In genomic region chr13:31196546-31196945, GRCm38 (mm10) we compare ENCODE assay signal across 17 mouse cellular contexts.
"Had no signal": no experiment of that assay in that cellular context is flagged by ENCODE, and none has a peak within 500 bp of the region (broad histone marks: within the 10 kb centered on the region; RNA-seq: fewer than 3 reads in every experiment).

No protein-coding gene starts in this region.

- H3K27me3 ChIP-seq: neural tube, embryonic 12.5 days; neural tube, embryonic 13.5 days; neural tube, embryonic 15.5 days; stomach, embryonic 15.5 days had no signal

- DNase-seq: retina, postnatal 1 day; right cerebral cortex, adult 18-20 months; right cerebral cortex, postnatal 14 days; right cerebral cortex, postnatal 25 days; right cerebral cortex, postnatal 4 days; spleen, adult 18-20 months; thymus, adult 18-20 months; thymus, adult 2 months; thymus, postnatal 14 days; thymus, postnatal 25 days; thymus, postnatal 36 days; thymus, postnatal 4 days had no signal

- H3K9me3 ChIP-seq: neural tube, embryonic 12.5 days; neural tube, embryonic 13.5 days; neural tube, embryonic 15.5 days; stomach, embryonic 15.5 days had no signal

- H3K36me3 ChIP-seq: neural tube, embryonic 12.5 days; neural tube, embryonic 13.5 days; neural tube, embryonic 15.5 days; stomach, embryonic 15.5 days had no signal

- H3K9ac ChIP-seq: neural tube, embryonic 12.5 days; neural tube, embryonic 13.5 days; neural tube, embryonic 15.5 days; stomach, embryonic 15.5 days had no signal

- H3K27ac ChIP-seq: neural tube, embryonic 12.5 days; neural tube, embryonic 13.5 days; neural tube, embryonic 15.5 days; stomach, embryonic 15.5 days; stomach, postnatal 0 days had no signal

- H3K4me2 ChIP-seq: neural tube, embryonic 12.5 days; neural tube, embryonic 13.5 days; neural tube, embryonic 15.5 days; stomach, embryonic 15.5 days had no signal

- H3K4me1 ChIP-seq: neural tube, embryonic 12.5 days; neural tube, embryonic 13.5 days; neural tube, embryonic 15.5 days; stomach, embryonic 15.5 days had no signal

- H3K4me3 ChIP-seq: neural tube, embryonic 12.5 days; neural tube, embryonic 13.5 days; neural tube, embryonic 15.5 days; stomach, embryonic 15.5 days had no signal
